Mouse (Mus musculus) brain, embryonic 14.5 days (tissue): ENCODE data around the gene Usp45.

Source experiments
- CTCF ChIP-seq: fragments of 200-500 bp; IDR thresholded peaks from 2 replicates; pipeline ENCODE4 v1.5.1; 2012; ENCODE audit warnings: inconsistent platforms, mild to moderate bottlenecking, moderate library complexity, borderline replicate concordance; ENCODE audit not compliant: insufficient read depth, insufficient read length; ENCODE audit errors: extremely low read depth
- POLR2A ChIP-seq: fragments of 200-500 bp; IDR thresholded peaks from 2 replicates; pipeline ENCODE4 v1.6.1; 2012; ENCODE audit warnings: mild to moderate bottlenecking, inconsistent platforms, borderline replicate concordance; ENCODE audit not compliant: poor library complexity, insufficient read depth, insufficient read length, severe bottlenecking; ENCODE audit errors: extremely low read depth

DNA sequence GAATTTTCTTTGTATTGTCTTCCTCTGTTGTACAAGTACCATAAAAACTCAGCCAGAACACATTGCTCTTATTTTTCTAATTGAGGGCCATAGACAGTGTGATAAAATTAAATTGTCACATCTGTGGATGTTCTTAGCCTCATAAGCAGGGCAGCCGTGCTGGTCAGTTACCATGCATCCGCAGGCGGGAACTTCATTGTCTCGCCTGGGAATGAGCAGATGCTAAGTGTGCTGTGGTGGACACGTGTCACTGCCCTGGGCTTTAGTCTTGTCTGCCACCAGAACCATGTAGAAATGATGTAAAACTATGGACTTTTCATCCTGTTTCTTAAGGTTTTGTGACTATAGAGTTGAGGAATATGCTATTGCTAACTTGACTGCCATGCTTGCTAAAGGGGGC lies 40.2 kb downstream of the Usp45 start:
- TF ChIP-seq CTCF = no peak
- no peak for TF ChIP-seq POLR2A
